Mouse (Mus musculus) lung, embryonic 14.5 days (tissue): ENCODE measurements around the gene Spint3. TPM values are rescaled to one million over a fixed set of nuclear protein-coding genes. Genes with fewer than 3 reads are reported as not detected.

ENCODE experiments used
- ATAC-seq: fragments of 200-750 bp; cut with Nextera tagmentation; 2 replicates; pipeline ENCODE4 v1.8.0; 2017; ENCODE audit warnings: mild to moderate bottlenecking, moderate TSS enrichment, moderate library complexity; ENCODE audit not compliant: insufficient read depth
- DNase-seq: peaks from one replicate; pipeline ENCODE4 v3.0.0-alpha.2; 2015
- H3K27ac ChIP-seq: fragments of 300-500 bp; sonication (generic); 2 replicates; pipeline ENCODE4 v1.5.1; 2014; ENCODE audit warnings: low read depth, mild to moderate bottlenecking, moderate library complexity
- H3K27me3 ChIP-seq: fragments of 300-500 bp; sonication (generic); 2 replicates; pipeline ENCODE4 v1.6.1; 2014; ENCODE audit warnings: low read length, control low read depth; ENCODE audit not compliant: insufficient read depth
- H3K36me3 ChIP-seq: fragments of 300-500 bp; sonication (generic); 2 replicates; pipeline ENCODE4 v1.6.1; 2014; ENCODE audit warnings: control low read depth; ENCODE audit not compliant: insufficient read depth
- H3K4me1 ChIP-seq: fragments of 300-500 bp; sonication (generic); 2 replicates; pipeline ENCODE4 v1.6.1; 2014; ENCODE audit warnings: antibody characterized with exemption, control low read depth; ENCODE audit not compliant: insufficient read depth
- H3K4me2 ChIP-seq: fragments of 300-500 bp; sonication (generic); 2 replicates; pipeline ENCODE4 v1.6.1; 2014; ENCODE audit warnings: mild to moderate bottlenecking
- H3K4me3 ChIP-seq: fragments of 300-500 bp; sonication (generic); 2 replicates; pipeline ENCODE4 v1.5.1; 2014; ENCODE audit warnings: low read depth, low read length
- H3K9ac ChIP-seq: fragments of 300-500 bp; sonication (generic); 2 replicates; pipeline ENCODE4 v1.6.1; 2014
- H3K9me3 ChIP-seq: fragments of 300-500 bp; sonication (generic); 2 replicates; pipeline ENCODE4 v1.6.1; 2016; ENCODE audit warnings: low read depth, low read length, control low read depth
- CTCF ChIP-seq: IDR thresholded peaks from 2 replicates; pipeline ENCODE4 v1.5.1; 2016; ENCODE audit warnings: antibody characterized with exemption, low read depth
- WGBS: fragments of 180-500 bp; shearing (Covaris S2); extraction: QIAGEN DNeasy Blood & Tissue Kit; methylation state at CpG from one replicate; pipeline ENCODE4 v1.1.7; 2014; 5-methylcytosine and 5-hydroxymethylcytosine counted together
- polyA plus RNA-seq: library from polyadenylated mRNA; unstranded; fragments of >200 nt; fragmentation: Nextera tagmentation; extraction: Ambion mirVana; gene quantifications from 2 replicates; pipeline ENCODE4 v1.2.1, GENCODE M21; 2014

The Spint3 gene
- polyA plus RNA-seq, 1 experiment from 2014 or later: not detected

- WGBS: 14% methylated on average over 11 of the region's 11 CpGs
- H3K27ac ChIP-seq: no peak overlapping the region
- ATAC-seq (no peak), DNase-seq (peak; percentile 52)
- no peaks in the 10 kb centered on the region for H3K9me3 ChIP-seq
- H3K4me1 ChIP-seq: no peaks in the 10 kb centered on the region; the same call in 1 of the 2 replicates
- H3K4me2 ChIP-seq: peak overlapping the region; percentile 15; the same call in 1 of the 2 replicates
- H3K27me3 ChIP-seq: no peaks in the 10 kb centered on the region
- no peak for TF ChIP-seq CTCF
- H3K36me3 ChIP-seq: no peaks in the 10 kb centered on the region
- no peak overlapping the region for H3K9ac ChIP-seq
- no peak overlapping the region for H3K4me3 ChIP-seq
Measured at GRCm38 (mm10) chr2:164521841-164522240, 51.4 kb downstream of the Spint3 start.

GRCm38 (mm10) chr2:164520782-164521181 is 52.5 kb downstream of the Spint3 start:
- Histone ChIP-seq H3K36me3 (no peaks in the 10 kb centered on the region), H3K4me1 (no peaks in the 10 kb centered on the region; the same call in 1 of the 2 replicates), H3K27me3 (no peaks in the 10 kb centered on the region), H3K27ac (no peak overlapping the region), H3K4me2 (no peak overlapping the region), H3K4me3 (no peak overlapping the region), H3K9me3 (no peaks in the 10 kb centered on the region), H3K9ac (no peak overlapping the region)
- peak; percentile 47; the same call in 1 of the 2 replicates for ATAC-seq
- TF ChIP-seq CTCF: peak; percentile 87
- peak; percentile 75 for DNase-seq
- WGBS: 10% methylated on average over 3 of the region's 3 CpGs

Other genes with a start within 250 kb of the Spint3 start
- not detected in 2 replicates for gene Svs5, start 240.7 kb downstream of the Spint3 start, polyA plus RNA-seq
- gene Slpi, start 184.4 kb downstream of the Spint3 start, polyA plus RNA-seq: 0.73 and 0.86 TPM in 2 replicates
- 4.9 and 5.1 TPM in 2 replicates for gene Rbpjl, start 170.3 kb downstream of the Spint3 start, polyA plus RNA-seq
- 5.5 and 6.7 TPM in 2 replicates for gene Matn4, start 168.3 kb downstream of the Spint3 start, polyA plus RNA-seq
- gene Sdc4, start 129.6 kb downstream of the Spint3 start, polyA plus RNA-seq: 101 and 103 TPM in 2 replicates
- 65.6 and 68.7 TPM in 2 replicates for gene Sys1, start 116.5 kb downstream of the Spint3 start, polyA plus RNA-seq
- gene Gm20458, start 112.5 kb downstream of the Spint3 start, polyA plus RNA-seq: 14.4 and 14.9 TPM in 2 replicates
- gene Trp53tg5, start 99.7 kb downstream of the Spint3 start, polyA plus RNA-seq: not detected in 2 replicates
- gene Dbndd2, start 87.4 kb downstream of the Spint3 start, polyA plus RNA-seq: 4.4 and 5.3 TPM in 2 replicates
- gene Pigt, start 75.9 kb downstream of the Spint3 start, polyA plus RNA-seq: 70.1 and 71.0 TPM in 2 replicates
- gene Wfdc2, start 11.0 kb downstream of the Spint3 start, polyA plus RNA-seq: 280 and 282 TPM in 2 replicates
- gene Wfdc6a, start 12.0 kb upstream of the Spint3 start, polyA plus RNA-seq: 0.65 and 0.95 TPM in 2 replicates
- not detected in 2 replicates for gene Eppin, start 20.1 kb upstream of the Spint3 start, polyA plus RNA-seq
- not detected in 2 replicates for gene Wfdc6b, start 40.1 kb upstream of the Spint3 start, polyA plus RNA-seq
- not detected in 2 replicates for gene Wfdc8, start 40.2 kb upstream of the Spint3 start, polyA plus RNA-seq
- gene Wfdc16, start 65.3 kb upstream of the Spint3 start, polyA plus RNA-seq: not detected in 2 replicates
- gene Wfdc10, start 82.6 kb upstream of the Spint3 start, polyA plus RNA-seq: not detected in 2 replicates
- not detected in 2 replicates for gene Wfdc9, start 83.1 kb upstream of the Spint3 start, polyA plus RNA-seq
- not detected in 2 replicates for gene Wfdc11, start 100.6 kb upstream of the Spint3 start, polyA plus RNA-seq
- gene Wfdc13, start 111.6 kb upstream of the Spint3 start, polyA plus RNA-seq: not detected in 2 replicates
- not detected in 2 replicates for gene Spint4, start 125.0 kb upstream of the Spint3 start, polyA plus RNA-seq
- gene Spint5, start 141.8 kb upstream of the Spint3 start, polyA plus RNA-seq: not detected in 2 replicates
- 1.3 and 1.4 TPM in 2 replicates for gene Wfdc3, start 172.5 kb upstream of the Spint3 start, polyA plus RNA-seq
- gene Dnttip1, start 172.5 kb upstream of the Spint3 start, polyA plus RNA-seq: 74.7 and 77.6 TPM in 2 replicates
- 586 and 619 TPM in 2 replicates for gene Ube2c, start 196.4 kb upstream of the Spint3 start, polyA plus RNA-seq
- gene Tnnc2, start 206.5 kb upstream of the Spint3 start, polyA plus RNA-seq: not detected in 2 replicates
- 19.1 and 21.3 TPM in 2 replicates for gene Snx21, start 212.4 kb upstream of the Spint3 start, polyA plus RNA-seq
- gene Acot8, start 231.4 kb upstream of the Spint3 start, polyA plus RNA-seq: 16.2 and 17.8 TPM in 2 replicates
- gene Zswim3, start 231.6 kb upstream of the Spint3 start, polyA plus RNA-seq: 6.7 and 7.0 TPM in 2 replicates
- 20.8 and 21.1 TPM in 2 replicates for gene Zswim1, start 249.2 kb upstream of the Spint3 start, polyA plus RNA-seq